Mouse (Mus musculus): ENCODE measurements around the gene Hist1h2be.
"Not testable (repeated sequence)": the region's sequence is repeated elsewhere in the genome, so short reads cannot be mapped to it uniquely, and the experiment has no call there.

The Hist1h2be gene

DNA sequence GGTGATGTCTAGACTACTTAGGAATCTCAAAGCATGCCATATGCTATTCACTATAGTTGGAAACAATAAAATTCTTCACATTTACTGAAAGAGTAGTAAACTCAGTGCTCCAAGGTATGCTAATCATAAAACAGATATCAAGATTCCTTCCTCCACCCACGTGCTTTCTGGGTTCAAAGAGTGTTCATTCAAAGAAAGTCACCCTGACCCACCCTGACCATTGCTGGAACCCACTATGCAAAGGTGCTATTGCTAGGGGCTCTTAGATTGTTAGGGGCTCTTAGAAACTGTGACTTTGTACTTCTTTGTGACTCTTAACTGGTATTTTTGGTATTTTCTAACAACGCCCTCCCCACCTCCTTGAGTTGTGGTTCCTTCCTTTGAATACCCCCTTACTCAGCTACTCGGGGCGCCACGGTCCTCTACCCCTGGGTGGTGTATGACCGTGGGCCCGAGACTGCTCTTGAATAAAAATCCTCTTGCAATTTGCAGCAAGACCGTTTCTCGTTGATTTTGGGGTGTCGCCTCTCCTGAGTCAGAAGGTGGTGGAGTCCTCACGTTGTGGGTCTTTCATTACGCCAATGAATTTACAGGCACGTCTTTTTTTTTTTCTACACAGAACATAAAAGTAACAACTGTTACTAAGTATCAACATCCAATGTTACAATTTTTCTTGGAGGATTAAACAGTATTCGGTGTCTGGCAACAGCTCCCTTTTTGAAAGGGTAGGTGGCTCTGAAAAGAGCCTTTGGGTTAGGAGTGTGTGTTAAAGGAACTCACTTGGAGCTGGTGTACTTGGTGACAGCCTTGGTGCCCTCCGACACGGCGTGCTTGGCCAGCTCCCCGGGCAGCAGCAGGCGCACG, 47.7 kb downstream of the Hist1h2be start:
- DNase-seq (ENCODE audit: low spot score), result not testable (repeated sequence)

- DNase-seq (ENCODE audit: low spot score), result no peak
Measured at GRCm38 (mm10) chr13:23572218-23573033, 48.5 kb downstream of the Hist1h2be start.

GRCm38 (mm10) chr13:23571504-23572217, 49.3 kb downstream of the Hist1h2be start:
- DNase-seq (ENCODE audit: low spot score), result not testable (repeated sequence)

DNA sequence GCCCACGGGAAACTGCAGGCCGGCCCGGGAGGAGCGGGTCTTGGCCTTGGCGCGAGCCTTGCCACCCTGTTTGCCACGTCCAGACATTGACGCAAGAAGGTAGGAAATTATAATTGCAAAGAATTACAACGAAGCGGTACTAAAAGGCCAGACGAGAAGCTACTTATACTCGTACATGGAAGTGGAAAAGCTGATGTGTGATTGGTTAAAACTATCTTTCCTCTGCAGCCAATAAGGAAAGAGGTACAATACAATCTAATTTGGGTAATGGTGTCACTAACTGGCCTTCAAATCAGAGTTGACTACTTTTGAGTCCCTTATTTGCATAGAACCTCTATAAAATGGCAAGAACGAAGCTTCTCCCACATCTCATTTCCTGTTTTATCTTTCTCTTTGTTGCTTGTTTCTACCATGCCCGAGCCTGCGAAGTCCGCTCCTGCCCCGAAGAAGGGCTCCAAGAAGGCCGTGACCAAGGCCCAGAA, 49.9 kb downstream of the Hist1h2be start, which contains the start of the genes Hist1h2ae and Hist1h2bg:
TSS of gene Hist1h2ae (minus strand) at position 199 of the 482 bp plus-strand sequence.
TSS of gene Hist1h2bg (plus strand) at position 375 of the 482 bp plus-strand sequence.
- DNase-seq (ENCODE audit: low spot score), result peak; percentile 93

DNA sequence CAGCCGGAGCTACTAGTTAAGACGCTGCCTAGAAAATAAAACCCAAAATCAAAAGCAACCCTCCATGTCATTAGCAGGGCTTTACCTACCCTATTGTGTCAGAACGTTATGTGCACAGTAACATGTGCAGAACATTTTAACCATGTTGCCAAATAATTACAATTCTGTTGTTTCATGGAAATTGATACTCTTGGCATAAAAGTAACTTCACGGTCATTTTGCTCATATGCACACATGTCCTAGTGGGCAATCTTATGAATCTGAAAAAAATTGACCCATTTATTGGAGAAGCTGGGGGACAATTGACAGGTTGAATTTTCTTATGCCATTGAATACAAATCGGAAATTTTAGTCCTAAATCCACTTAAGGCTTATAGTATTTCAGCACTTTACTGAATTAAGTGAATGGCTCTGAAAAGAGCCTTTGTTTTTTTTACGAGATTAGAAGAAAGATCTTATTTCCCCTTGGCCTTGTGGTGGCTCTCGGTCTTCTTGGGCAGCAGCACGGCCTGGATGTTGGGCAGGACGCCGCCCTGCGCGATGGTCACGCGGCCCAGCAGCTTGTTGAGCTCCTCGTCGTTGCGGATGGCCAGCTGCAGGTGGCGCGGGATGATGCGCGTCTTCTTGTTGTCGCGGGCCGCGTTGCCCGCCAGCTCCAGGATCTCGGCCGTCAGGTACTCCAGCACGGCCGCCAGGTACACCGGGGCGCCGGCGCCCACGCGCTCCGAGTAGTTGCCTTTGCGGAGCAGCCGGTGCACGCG, 50.5 kb downstream of the Hist1h2be start:
- not testable (repeated sequence) for DNase-seq (ENCODE audit: low spot score)

DNA sequence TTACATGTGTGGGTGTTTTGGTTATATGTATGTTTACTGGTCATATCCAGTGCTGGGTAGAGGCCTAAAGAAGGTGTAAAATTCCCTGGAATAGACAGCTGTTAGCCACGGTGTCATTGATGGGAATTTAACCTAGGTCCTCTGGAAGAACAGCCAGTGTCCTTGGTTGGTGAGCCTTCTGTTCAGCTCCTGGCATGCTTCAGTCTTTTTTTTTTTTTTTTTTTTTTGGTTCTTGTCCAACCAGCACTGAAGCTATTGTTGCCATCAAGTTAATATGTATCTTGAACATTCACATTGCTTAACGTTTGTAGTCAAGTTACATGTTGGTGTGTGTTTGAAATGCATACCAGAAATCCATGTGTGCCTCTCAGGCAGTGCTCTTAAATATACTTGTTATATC, 56.4 kb downstream of the Hist1h2be start:
- DNase-seq (ENCODE audit: low spot score), result no peak

GRCm38 (mm10) chr13:23562699-23563462, 58.0 kb downstream of the Hist1h2be start:
- DNase-seq (ENCODE audit: low spot score), result no peak

GRCm38 (mm10) chr13:23561883-23562659, 58.9 kb downstream of the Hist1h2be start, which contains the start of gene Hist1h3e:
Gene Hist1h3e (minus strand): TSS chr13:23562369.
- DNase-seq (ENCODE audit: low spot score), result peak; percentile 96

- not testable (repeated sequence) for DNase-seq (ENCODE audit: low spot score)
Measured at GRCm38 (mm10) chr13:23561531-23561882, 59.4 kb downstream of the Hist1h2be start.

DNA sequence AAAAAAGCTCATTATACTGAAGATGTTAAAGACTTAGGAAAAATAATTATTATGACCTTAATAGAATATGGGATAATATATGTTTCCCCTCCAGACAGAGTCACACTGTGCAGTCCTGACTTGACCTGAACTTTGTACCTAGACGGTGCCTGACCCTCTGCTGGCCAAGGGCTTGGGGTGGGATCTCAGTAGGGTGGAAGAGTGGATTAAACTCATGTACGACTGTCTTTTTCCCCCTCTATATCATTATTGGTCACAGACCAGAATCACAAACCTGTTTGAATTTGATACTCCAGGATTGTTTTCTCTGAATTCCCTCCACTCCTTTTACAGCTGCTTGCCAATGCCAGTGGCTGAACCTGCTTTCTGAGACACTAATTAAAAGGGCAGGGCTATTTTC, 60.2 kb downstream of the Hist1h2be start:
- DNase-seq (ENCODE audit: low spot score), result not testable (repeated sequence)

DNA sequence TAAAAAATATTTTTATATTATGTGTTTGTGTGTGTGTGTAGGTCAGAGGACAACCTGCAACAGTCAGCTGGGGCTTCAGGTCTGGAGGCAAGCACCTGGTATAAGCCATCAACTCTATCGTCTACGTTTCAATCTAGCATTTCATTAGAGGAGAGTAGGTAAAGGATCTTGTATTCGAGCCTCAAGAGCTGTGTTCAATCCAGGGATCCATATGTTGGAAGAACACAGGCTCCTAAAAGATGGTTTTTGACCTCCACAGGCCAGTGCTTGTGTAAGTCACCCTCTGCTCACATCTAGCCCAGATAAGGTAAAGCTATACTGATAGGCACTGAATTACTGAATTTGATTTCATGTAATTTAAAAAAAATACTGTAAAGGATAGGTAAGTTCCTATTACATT, 64.0 kb downstream of the Hist1h2be start:
- DNase-seq (ENCODE audit: low spot score), result no peak

DNA sequence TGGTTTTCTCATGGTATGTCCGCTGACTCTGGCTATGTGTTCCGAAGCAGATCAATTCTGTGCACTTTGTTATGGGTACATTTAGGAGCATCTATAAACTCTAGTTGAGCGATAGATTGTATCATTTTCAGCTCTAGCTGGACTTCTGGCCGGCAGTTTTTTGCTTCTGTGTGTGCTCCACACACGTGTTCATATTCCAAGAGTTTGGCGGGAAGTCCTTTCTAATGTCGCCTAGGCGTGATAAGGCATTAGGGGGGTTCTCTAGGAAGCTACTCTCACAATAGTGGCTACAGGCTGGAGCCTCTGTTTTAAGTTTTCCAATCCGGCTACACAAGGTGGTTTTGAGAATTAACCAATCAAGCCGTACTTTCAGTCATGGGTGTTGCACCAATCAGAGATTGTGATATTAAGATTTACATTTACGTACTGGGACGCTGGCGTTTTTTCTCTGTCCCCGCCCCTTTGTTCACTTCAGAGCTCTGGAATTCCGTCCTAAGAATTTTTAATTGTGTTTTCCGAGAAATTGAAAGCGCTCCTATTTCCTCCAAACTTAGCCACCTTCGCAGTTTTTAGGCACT, 65.0 kb downstream of the Hist1h2be start:
- peak; percentile 92 for DNase-seq (ENCODE audit: low spot score)

DNA sequence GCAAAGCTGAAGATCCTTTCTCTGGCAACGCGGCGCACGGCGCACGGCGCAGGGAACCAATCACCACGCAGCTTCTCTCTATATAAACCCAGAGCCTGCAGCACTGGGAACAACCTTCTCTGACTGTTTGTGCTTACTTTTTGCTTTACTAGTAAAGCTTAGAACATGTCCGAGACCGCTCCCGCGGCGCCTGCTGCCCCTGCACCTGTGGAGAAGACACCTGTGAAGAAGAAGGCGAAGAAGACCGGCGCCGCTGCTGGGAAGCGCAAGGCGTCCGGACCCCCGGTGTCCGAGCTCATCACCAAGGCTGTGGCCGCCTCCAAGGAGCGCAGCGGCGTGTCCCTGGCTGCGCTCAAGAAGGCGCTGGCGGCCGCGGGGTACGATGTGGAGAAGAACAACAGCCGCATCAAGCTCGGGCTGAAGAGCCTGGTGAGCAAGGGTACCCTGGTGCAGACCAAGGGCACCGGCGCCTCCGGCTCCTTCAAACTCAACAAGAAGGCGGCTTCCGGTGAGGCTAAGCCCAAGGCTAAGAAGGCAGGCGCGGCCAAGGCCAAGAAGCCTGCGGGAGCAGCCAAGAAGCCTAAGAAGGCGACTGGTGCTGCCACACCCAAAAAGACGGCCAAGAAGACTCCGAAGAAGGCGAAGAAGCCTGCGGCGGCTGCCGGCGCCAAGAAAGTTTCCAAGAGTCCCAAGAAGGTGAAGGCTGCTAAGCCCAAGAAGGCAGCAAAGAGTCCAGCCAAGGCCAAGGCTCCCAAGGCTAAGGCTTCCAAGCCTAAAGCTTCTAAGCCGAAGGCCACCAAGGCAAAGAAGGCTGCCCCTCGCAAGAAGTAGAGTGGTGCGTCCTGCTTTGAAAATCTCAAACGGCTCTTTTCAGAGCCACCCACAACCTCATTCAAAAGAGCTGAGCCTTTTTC, 65.7 kb downstream of the Hist1h2be start:
- DNase-seq (ENCODE audit: low spot score), result peak; percentile 80

GRCm38 (mm10) chr13:23554393-23554792, 66.5 kb downstream of the Hist1h2be start:
- DNase-seq (ENCODE audit: low spot score), result no peak

DNA sequence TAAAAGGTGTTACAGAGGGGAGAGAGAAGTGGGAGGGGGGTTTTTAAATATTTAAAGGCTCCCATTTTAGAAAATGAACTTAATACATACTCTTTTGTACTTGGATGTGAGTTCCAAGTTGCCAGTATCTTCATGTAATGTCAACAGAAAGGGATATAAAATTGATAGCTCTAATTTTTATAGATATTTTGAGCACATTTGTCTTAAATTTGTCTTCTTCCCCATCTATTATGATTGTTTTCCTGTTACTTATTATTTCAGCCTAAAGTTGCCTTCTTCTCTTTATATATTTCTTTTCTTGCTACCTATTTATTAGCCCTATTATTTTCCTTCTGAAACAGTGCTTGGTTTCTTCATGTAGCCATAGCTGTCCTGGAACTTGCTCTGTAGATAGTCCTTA, 68.0 kb downstream of the Hist1h2be start, which contains the start of gene Hist1h1d:
TSS of gene Hist1h1d (plus strand) at position 301 of the 400 bp plus-strand sequence.
- DNase-seq (ENCODE audit: low spot score), result no peak

DNA sequence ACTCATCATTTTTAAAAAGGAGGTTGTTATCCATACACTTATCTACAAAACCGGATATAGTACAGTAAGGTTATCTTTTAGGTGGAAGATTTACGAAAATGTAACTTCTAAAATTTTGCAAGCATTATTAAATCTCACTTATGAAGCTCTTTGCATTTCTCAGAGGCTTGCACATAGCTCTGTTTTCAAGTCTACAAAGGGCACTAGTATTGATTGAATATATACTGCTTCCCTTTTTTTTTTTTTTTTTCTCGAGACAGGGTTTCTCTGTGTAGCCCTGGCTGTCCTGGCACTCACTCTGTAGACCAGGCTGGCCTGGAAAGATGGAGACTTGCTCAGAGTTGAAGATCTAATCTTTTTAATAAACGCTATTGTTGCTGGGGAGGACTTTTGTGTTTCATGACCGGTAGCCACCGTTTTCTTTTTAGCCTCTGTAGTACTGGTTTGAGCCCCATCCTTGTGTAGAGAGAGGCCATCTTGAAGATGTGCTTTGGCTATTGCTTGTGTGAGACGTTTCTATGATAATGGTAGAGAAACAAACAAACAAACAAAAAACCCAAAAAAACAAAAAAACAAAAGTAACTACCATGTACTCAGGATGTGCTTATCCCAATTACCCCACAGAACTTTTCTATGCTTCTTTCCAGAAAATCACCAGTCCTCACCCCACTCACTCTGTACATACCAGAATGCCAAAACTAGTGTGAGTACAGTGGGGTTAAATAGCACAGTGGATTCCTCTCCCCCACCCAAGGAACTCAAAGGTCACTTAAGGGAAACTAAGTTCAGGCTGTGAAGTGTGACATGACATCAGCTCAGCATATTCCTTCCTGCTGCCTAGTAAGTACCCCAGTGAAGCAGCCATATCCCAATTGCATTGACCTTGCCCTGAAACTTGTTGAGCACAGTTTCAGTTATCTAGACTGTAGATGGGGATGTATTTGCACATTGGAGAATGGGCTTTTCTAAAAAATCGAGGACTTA, 68.7 kb downstream of the Hist1h2be start:
- DNase-seq (ENCODE audit: low spot score), result no peak
